Mouse (Mus musculus): ENCODE measurements at regions not wholly inside any gene's neighbourhood (a gene's known extent, or its start where the extent isn't known, plus 50 kb on each side); places are given as distances from the start of the nearest gene placed in this dataset.

DNA sequence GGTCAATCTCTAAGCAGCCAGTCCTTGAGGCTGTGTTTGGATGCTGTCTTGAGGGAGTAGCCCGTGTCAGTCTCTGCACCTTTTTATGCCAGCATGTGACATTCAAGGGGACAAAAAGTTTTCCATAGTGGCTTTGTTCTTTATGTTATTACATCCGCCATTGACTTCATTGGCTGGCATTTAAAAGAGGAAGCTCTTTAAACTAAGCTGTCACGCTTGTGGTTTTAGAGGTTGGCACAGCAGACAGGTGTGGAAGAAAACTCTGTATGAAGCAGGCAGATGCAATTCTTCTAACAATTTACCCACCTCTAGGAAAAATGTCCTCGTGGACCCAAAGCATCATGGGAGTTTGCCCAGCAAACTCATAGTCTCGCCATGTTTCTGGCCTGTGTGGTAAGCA is 297.5 kb upstream of the Gadl1 start:
- TF ChIP-seq CTCF (conservative IDR thresholded peaks at IDR 0.05; ENCODE audit: insufficient read depth, insufficient read length, low read depth, low read length) (no peak), POLR2A (IDR thresholded peaks at IDR 0.05; ENCODE audit: low read depth, low read length) (no peak)
